Mouse (Mus musculus) liver, embryonic 15.5 days (tissue): ENCODE results near the gene Card10. TPM values are rescaled to one million over a fixed set of nuclear protein-coding genes. Genes with fewer than 3 reads are reported as not detected.

Source experiments
- ATAC-seq: fragments of 200-750 bp; cut with Nextera tagmentation; 2 replicates; pipeline ENCODE4 v1.8.0; 2017; ENCODE audit warnings: moderate number of reproducible peaks, mild to moderate bottlenecking, moderate library complexity; ENCODE audit not compliant: insufficient read depth
- H3K27ac ChIP-seq: fragments of 300-500 bp; sonication (generic); replicated peaks from 2 replicates; pipeline ENCODE4 v1.5.1; 2015; ENCODE audit warnings: mild to moderate bottlenecking, inconsistent platforms
- H3K27me3 ChIP-seq: fragments of 300-500 bp; sonication (generic); 2 replicates; pipeline ENCODE4 v1.6.1; 2015; ENCODE audit warnings: mild to moderate bottlenecking, inconsistent platforms
- H3K36me3 ChIP-seq: fragments of 300-500 bp; sonication (generic); replicated peaks from 2 replicates; pipeline ENCODE4 v1.6.1; 2015; ENCODE audit warnings: moderate library complexity, mild to moderate bottlenecking, inconsistent platforms
- H3K4me1 ChIP-seq: fragments of 300-500 bp; sonication (generic); replicated peaks from 2 replicates; pipeline ENCODE4 v1.6.1; 2015; ENCODE audit warnings: inconsistent platforms
- H3K4me2 ChIP-seq: fragments of 300-500 bp; sonication (generic); 2 replicates; pipeline ENCODE4 v1.6.1; 2015; ENCODE audit warnings: moderate library complexity, mild to moderate bottlenecking, inconsistent platforms
- H3K4me3 ChIP-seq: fragments of 300-500 bp; sonication (generic); replicated peaks from 2 replicates; pipeline ENCODE4 v1.5.1; 2015; ENCODE audit warnings: mild to moderate bottlenecking, inconsistent platforms
- H3K9ac ChIP-seq: fragments of 300-500 bp; sonication (generic); 2 replicates; pipeline ENCODE4 v1.6.1; 2015; ENCODE audit warnings: moderate library complexity, mild to moderate bottlenecking, inconsistent platforms
- H3K9me3 ChIP-seq: fragments of 300-500 bp; sonication (generic); replicated peaks from 2 replicates; pipeline ENCODE4 v1.6.1; 2016; ENCODE audit warnings: inconsistent platforms
- WGBS: fragments of 180-500 bp; shearing (Covaris S2); methylation state at CpG from one replicate; pipeline ENCODE4 v1.1.7; 2015; ENCODE audit warnings: mixed read lengths; ENCODE audit not compliant: insufficient replicate concordance; 5-methylcytosine and 5-hydroxymethylcytosine counted together
- polyA plus RNA-seq: library from polyadenylated mRNA; unstranded; fragments of >200 nt; fragmentation: Nextera tagmentation; extraction: Ambion mirVana; gene quantifications from 2 replicates; pipeline ENCODE4 v1.2.1, GENCODE M21; 2015

Card10 gene
- polyA plus RNA-seq, 1 experiment from 2014 or later = 1.8 TPM

DNA sequence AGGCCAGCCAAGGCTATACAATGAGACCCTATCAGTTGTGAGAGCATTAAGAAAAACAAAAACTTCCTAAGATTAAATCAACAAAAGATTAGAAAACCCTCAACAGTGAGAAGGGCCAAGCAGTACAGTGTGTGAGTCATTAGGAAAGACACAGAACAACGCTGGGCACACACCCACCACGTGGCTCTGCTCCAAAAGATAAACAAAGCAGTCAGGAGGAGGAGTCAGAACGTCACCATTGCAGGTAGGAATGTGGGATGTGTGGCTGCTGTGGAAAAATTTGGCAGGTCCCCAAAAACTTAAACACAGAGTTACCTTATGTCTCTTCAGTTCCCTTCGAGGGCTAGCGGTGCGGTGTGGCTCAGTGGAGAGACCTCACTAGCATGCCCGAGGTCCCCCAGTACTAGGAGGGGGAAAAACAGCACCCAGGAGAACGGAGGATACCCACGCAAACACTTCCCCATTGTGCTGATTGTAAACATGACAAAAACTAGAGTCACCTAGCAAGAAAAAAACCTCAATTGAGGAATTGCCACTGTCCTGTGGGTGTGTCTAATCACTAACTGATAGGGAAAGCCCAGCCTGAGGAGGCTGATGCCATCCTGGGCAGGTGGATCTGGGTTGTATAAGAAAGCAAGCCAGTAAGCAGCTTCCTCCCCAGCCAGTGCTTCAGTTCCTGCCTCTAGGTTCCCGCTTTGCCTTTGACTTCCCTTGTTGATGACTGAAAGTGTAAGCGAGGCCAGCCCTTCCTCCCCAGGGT, 12.7 kb upstream of the Card10 start:
- peak overlapping the region; percentile 19; the same call in 1 of the 2 replicates for H3K27ac ChIP-seq
- peak; percentile 56 for ATAC-seq
- H3K4me3 ChIP-seq = no peak overlapping the region
- H3K4me1 ChIP-seq = peaks cover 10% of the 10 kb centered on the region
- WGBS = 20% methylated on average over 11 of the region's 11 CpGs
- no peaks in the 10 kb centered on the region for H3K27me3 ChIP-seq
- 0 out of 2 replicates have a peak overlapping the region, but pooled peaks have one; percentile 5 for H3K4me2 ChIP-seq
- no peaks in the 10 kb centered on the region for H3K9me3 ChIP-seq
- H3K9ac ChIP-seq = no peak overlapping the region
- no peaks in the 10 kb centered on the region for H3K36me3 ChIP-seq

DNA sequence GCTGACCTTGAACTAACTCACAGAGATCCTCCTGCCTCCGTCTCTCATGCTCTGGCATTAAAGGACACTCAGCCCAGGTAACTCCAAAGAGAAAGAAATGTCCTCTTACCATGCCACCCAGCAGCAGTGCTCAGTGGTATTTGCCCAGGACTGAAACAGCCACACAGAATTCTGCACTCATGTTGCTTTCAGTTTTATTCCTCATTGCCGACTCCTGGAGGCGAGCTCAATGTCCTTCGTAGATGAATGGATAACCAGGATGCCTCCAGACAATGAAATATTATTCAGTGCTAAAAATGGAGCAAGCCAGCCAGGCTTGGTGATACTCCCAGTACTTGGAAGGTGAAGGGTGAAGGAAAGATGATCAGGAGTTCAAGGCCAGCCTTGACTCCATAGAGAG, 10.8 kb upstream of the Card10 start:
- WGBS = 73% methylated on average over 4 of the region's 4 CpGs
- no peak overlapping the region for H3K4me2 ChIP-seq
- peaks cover 10% of the 10 kb centered on the region for H3K4me1 ChIP-seq
- no peak overlapping the region for H3K27ac ChIP-seq
- no peak overlapping the region for H3K4me3 ChIP-seq
- no peaks in the 10 kb centered on the region for H3K27me3 ChIP-seq
- ATAC-seq = no peak
- no peak overlapping the region for H3K9ac ChIP-seq
- H3K36me3 ChIP-seq = no peaks in the 10 kb centered on the region
- no peaks in the 10 kb centered on the region for H3K9me3 ChIP-seq

DNA sequence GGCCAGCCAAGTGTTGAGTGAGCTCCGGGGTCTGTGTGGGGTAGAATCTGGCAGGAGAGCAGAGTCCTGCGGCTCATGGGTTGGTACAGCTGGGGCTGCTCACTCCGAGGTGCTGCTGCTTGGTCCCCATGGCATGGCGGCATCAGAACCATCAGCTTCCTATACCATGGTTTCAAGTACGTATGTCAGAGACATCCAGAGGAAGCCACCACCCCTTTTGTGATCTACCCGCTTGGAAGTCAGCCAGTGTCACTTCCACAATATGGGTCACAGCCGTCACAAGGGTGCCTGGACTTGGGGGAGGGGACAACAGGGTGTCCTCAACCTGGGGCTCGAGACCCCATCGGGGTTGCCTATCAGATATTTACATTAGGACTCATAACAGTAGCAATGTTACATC, 7.3 kb upstream of the Card10 start:
- no peak overlapping the region for H3K4me2 ChIP-seq
- peaks cover 2% of the 10 kb centered on the region for H3K4me1 ChIP-seq
- no peak for ATAC-seq
- no peak overlapping the region for H3K4me3 ChIP-seq
- H3K27me3 ChIP-seq = peaks cover 18% of the 10 kb centered on the region
- no peak overlapping the region for H3K27ac ChIP-seq
- no peak overlapping the region for H3K9ac ChIP-seq
- no peaks in the 10 kb centered on the region for H3K9me3 ChIP-seq
- 47% methylated on average over 9 of the region's 9 CpGs for WGBS
- no peaks in the 10 kb centered on the region for H3K36me3 ChIP-seq

DNA sequence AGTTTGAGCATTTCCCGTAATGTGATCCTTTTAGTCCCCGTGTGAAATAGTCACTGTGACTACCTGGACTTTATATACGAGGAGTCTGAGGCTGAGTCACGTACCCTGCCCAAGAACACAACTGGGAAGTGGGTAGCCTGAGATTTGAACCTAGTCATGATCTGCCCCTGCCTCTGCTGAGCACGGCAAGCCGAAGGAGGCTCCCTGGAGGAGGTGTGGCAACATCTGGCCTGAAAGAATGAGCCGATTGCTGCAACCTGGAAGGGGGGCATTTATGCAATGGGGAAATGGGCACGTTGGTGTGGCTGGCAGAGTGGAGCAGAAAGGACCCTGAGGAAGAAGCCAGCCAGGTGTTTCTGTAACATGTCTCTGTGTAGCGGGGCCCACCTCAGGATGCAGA, 6.9 kb upstream of the Card10 start:
- Histone ChIP-seq H3K4me1 (no peaks in the 10 kb centered on the region), H3K27me3 (peaks cover 22% of the 10 kb centered on the region), H3K36me3 (no peaks in the 10 kb centered on the region), H3K4me2 (no peak overlapping the region), H3K9me3 (no peaks in the 10 kb centered on the region), H3K27ac (no peak overlapping the region), H3K9ac (no peak overlapping the region), H3K4me3 (no peak overlapping the region)
- 55% methylated on average over 9 of the region's 9 CpGs for WGBS
- no peak for ATAC-seq

DNA sequence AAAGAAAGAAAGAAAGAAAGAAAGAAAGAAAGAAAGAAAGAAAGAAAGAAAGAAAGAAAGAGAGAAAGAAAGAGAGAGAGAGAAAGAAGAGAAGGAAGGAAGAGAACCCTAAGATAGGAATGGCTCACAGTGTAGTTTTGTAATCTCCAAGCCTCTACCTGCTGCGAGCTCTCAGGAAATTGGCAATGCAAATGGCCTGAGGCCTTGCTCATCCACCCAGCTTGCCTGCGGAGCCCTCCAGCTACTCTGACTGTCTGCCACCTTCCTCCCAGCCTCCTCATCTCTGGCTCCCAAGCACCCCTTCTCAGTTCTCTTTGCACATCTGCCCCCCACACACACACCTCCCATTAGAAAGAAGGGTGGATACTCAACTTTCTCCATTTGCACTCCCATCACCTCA, 6.1 kb upstream of the Card10 start:
- Histone ChIP-seq H3K27ac (no peak overlapping the region), H3K27me3 (peaks cover 30% of the 10 kb centered on the region), H3K4me3 (no peak overlapping the region), H3K9ac (no peak overlapping the region), H3K4me2 (no peak overlapping the region), H3K36me3 (no peaks in the 10 kb centered on the region), H3K4me1 (peaks cover 5% of the 10 kb centered on the region), H3K9me3 (no peaks in the 10 kb centered on the region)
- no peak for ATAC-seq
- WGBS = 77% methylated on average over 2 of the region's 2 CpGs

DNA sequence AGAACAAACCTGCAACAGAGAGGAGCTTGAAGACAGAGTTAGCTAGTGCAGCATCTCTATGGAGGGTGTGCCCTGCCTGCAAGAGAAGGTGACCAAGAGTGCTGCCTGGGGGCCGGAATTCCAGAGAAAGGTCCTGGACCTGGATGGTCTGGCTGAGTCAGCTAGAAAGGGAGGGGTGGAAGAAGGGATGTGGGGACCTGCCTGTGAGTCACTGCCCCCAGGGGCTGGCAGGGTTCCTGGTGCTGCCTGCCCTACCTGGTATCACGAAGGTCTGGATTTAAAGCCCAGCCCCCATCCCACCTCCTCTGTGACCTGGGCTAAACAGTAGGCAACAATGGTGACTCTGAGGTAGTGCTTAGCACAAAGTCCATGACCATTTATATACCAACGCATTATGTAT, 4.3 kb upstream of the Card10 start:
- peaks cover 48% of the 10 kb centered on the region for H3K27me3 ChIP-seq
- no peak overlapping the region for H3K27ac ChIP-seq
- ATAC-seq = no peak
- WGBS = 62% methylated on average over 3 of the region's 3 CpGs
- no peak overlapping the region for H3K4me3 ChIP-seq
- peaks cover 20% of the 10 kb centered on the region for H3K4me1 ChIP-seq
- no peak overlapping the region for H3K9ac ChIP-seq
- no peaks in the 10 kb centered on the region for H3K36me3 ChIP-seq
- H3K9me3 ChIP-seq = no peaks in the 10 kb centered on the region
- H3K4me2 ChIP-seq = no peak overlapping the region

DNA sequence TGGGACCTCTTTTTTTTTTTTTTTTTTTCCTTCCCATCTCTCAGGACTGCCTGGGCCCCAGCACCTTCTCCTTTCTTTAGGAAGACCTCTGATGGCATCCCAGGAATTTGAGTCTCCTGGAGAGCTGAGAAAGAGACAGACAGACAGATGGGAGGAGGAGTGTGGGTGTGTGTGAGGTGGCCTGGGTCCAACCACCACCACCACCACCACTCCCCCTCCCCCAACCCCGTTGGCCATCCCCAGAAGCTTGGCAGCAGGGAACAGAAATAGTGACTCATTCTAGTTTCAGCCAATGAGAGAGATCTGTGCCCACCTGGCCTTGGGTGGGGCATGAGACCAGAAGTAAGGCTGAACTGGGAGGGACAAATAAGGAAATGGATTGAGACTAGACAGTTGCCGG, 3.8 kb upstream of the Card10 start:
- H3K4me1 ChIP-seq = peaks cover 21% of the 10 kb centered on the region
- H3K4me3 ChIP-seq = no peak overlapping the region
- no peaks in the 10 kb centered on the region for H3K36me3 ChIP-seq
- H3K9ac ChIP-seq = no peak overlapping the region
- ATAC-seq = no peak
- no peaks in the 10 kb centered on the region for H3K9me3 ChIP-seq
- H3K27me3 ChIP-seq = peaks cover 53% of the 10 kb centered on the region
- 20% methylated on average over 2 of the region's 2 CpGs for WGBS
- H3K4me2 ChIP-seq = no peak overlapping the region
- H3K27ac ChIP-seq = no peak overlapping the region

DNA sequence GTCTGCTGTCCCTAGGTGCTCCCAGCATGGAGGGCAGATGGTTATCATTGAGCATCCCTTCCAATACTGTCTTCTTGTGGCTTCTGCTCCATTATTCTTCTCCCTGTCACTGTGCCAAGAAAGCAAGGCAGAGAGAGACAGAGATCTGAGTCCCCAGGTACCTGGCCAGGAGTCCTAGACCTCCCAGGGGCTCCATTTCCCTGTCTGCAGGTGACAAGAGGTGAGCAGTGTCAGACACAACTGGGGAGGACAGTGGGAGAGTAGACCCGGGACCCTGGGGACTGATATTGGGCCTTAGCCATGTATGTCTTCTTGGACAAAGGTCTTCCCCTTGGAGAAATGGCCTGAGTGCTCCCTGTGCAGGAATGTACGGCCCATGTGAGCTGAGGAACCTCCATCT, 2.5 kb upstream of the Card10 start:
- WGBS = 42% methylated on average over 2 of the region's 2 CpGs
- no peak overlapping the region for H3K4me2 ChIP-seq
- no peaks in the 10 kb centered on the region for H3K36me3 ChIP-seq
- no peak for ATAC-seq
- H3K27ac ChIP-seq = no peak overlapping the region
- H3K4me1 ChIP-seq = peaks cover 26% of the 10 kb centered on the region
- H3K9me3 ChIP-seq = no peaks in the 10 kb centered on the region
- H3K9ac ChIP-seq = no peak overlapping the region
- no peak overlapping the region for H3K4me3 ChIP-seq
- H3K27me3 ChIP-seq = peaks cover 66% of the 10 kb centered on the region

DNA sequence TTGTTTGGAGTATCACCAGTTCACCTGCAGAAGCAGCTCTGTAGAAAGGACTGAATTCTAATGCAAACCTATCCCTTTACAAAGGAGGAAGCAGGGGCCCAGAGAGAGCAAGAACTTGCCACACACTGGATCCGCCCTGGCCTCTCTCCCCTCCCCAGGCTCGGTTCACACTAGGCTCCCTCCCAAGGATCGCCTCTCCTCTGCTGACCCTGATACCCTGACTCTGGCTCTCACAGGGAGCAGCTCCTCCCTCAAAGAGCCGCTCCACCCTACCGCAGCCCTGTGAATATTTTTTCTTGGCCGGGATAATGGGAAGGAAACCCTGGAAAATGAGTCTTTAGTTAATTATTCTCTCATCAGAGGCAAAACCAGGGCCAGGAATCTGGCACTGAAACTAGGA, 1.5 kb upstream of the Card10 start:
- H3K36me3 ChIP-seq = no peaks in the 10 kb centered on the region
- no peak overlapping the region for H3K4me3 ChIP-seq
- no peaks in the 10 kb centered on the region for H3K9me3 ChIP-seq
- ATAC-seq = no peak
- peak overlapping the region; percentile 3; the same call in 1 of the 2 replicates for H3K4me2 ChIP-seq
- peak overlapping the region; percentile 64; the same call in 1 of the 2 replicates for H3K27ac ChIP-seq
- no peak overlapping the region for H3K9ac ChIP-seq
- 12% methylated on average over 6 of the region's 6 CpGs for WGBS
- peaks cover 67% of the 10 kb centered on the region for H3K27me3 ChIP-seq
- peaks cover 26% of the 10 kb centered on the region for H3K4me1 ChIP-seq

DNA sequence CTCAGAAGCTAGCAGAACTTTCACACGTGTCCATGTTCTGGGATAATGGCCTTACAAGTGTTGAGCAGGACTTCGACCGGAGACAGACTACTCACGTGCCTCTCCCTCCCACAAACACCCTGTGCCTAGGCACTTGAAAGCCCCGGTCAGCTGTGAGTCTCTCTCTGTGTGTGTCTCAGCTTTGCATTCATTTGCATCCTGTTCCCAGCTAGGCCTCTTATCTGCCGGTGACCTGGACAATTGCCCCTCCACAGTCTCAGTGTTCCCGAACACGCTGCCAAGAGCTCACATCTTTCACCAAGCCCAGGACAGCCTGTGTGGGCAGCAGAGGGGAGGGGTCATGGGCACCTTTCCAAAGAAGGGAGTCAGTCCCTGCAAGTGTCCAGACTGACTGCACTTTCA, 658 bp upstream of the Card10 start:
- peaks cover 26% of the 10 kb centered on the region for H3K4me1 ChIP-seq
- H3K9me3 ChIP-seq = no peaks in the 10 kb centered on the region
- peaks cover 70% of the 10 kb centered on the region for H3K27me3 ChIP-seq
- WGBS = 13% methylated on average over 8 of the region's 8 CpGs
- H3K36me3 ChIP-seq = 0 out of 2 replicates have a peak, but pooled peaks cover 2% of the 10 kb centered on the region
- H3K9ac ChIP-seq = no peak overlapping the region
- H3K4me2 ChIP-seq = peak overlapping the region; percentile 67
- H3K4me3 ChIP-seq = peak overlapping the region; percentile 60
- ATAC-seq = no peak
- peak overlapping the region; percentile 64 for H3K27ac ChIP-seq

DNA sequence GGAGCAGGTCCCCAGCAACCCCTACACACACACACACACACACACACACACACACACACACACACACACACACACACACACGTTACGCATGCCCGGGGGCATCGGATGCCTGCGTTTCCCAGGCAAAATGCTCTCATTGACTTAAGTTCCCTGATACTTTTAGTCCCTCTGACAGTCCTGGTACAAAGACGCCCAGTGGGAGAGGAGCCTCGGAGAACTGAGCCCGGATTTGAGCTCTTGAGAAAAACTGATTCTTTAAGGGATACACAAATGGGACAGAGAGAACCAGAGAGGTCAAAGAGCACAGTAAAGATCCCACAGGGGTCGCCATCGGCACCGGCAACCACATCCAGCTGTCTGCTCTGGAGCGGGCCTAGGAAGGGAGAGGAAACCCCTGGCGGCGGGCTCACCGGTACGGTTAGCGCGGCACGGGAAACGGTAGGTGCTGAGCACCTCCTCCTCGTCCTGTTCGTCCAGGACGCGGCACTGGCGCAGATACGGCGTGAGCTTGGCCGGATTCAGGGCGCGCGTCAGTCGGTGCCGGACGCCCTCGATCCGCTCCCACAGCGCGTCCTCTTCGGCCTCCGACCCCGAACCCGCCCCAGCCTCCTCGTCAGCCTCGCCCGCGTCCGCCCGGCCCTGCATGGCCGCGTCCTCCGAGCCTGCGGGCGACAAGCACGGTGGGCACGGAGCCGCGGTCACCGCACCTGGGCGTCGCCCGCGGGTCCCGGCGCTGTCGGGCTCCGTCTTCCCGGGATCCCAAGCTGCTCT, 686 bp downstream of the Card10 start:
- H3K36me3 ChIP-seq = 0 out of 2 replicates have a peak, but pooled peaks cover 4% of the 10 kb centered on the region
- whole genome bisulfite sequencing = 4% methylated on average over 67 of the region's 67 CpGs
- H3K9ac ChIP-seq = peak overlapping the region; percentile 46
- H3K9me3 ChIP-seq = no peaks in the 10 kb centered on the region
- H3K27me3 ChIP-seq = peaks cover 65% of the 10 kb centered on the region
- H3K4me1 ChIP-seq = peaks cover 26% of the 10 kb centered on the region
- peak; percentile 10; the same call in 1 of the 2 replicates for ATAC-seq
- peak overlapping the region; percentile 67 for H3K4me2 ChIP-seq
- H3K4me3 ChIP-seq = peak overlapping the region; percentile 60
- H3K27ac ChIP-seq = peak overlapping the region; percentile 64
